Mouse (Mus musculus) layer of hippocampus, adult 9-10 months (tissue): ENCODE data around the gene Pou2f3.
"Not testable (repeated sequence)": the region's sequence is repeated elsewhere in the genome, so short reads cannot be mapped to it uniquely, and the experiment has no call there.

Experiments used
- DNase-seq: peaks from one replicate; pipeline ENCODE4 v3.0.0; 2022; ENCODE audit warnings: low spot score

The Pou2f3 gene

DNA sequence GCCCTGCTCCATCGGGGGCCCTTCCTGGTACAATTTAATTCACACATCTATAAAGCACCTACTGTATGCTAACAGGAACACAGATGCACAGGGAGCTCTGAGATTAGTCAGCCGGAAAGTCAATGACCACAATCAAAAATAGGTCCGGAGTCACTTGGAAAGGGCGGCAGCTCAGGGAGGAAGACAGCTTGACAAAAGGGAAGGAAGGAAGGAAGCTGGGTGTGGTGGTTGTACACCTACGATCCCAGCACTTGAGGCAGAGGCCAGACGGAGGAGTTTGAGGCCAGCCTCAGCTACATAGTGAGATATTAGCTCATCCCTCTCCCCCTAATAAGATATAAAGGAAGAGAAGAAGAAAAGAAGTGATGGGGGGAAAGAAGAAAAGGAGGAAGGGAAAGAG lies 54.2 kb downstream of the Pou2f3 start:
- no peak for DNase-seq

GRCm38 (mm10) chr9:43151779-43152178 lies 58.4 kb downstream of the Pou2f3 start:
- DNase-seq, result no peak

- DNase-seq, result no peak
Observed at GRCm38 (mm10) chr9:43150957-43151356, 59.2 kb downstream of the Pou2f3 start.

GRCm38 (mm10) chr9:43150075-43150474 lies 60.1 kb downstream of the Pou2f3 start:
- no peak for DNase-seq

- DNase-seq, result no peak
Observed at GRCm38 (mm10) chr9:43149498-43149897, 60.7 kb downstream of the Pou2f3 start.

- no peak for DNase-seq
Observed at GRCm38 (mm10) chr9:43145196-43145595, 65.0 kb downstream of the Pou2f3 start.

DNA sequence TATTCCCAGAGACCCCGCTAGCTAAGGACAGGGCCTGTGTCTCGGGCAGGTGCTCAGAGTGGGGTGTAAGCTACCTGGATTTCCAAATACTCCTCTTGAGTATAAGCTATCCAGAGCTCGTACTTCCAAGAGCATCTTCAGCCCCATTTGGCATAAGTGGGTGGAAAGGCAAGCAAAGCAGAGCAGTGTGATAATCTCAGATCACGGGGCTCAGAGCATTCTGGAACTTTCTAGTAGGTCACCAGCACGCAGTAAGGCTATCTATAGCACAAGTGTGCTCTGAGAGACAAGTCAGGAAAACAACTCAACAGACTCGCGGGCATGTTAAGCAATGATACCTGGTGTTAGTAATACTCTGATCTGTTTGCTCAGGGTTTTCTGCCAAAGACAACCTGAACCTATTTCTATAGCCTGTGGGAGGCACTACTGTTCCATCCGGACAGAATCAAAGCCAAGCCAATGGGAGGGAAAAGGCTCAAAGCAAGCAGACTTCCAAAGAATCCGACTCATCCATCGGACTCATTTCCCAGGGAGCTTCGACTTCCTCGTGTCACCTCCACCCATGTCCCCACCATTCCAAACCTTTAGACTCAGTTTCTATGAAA lies 65.9 kb downstream of the Pou2f3 start:
- DNase-seq, result no peak

DNA sequence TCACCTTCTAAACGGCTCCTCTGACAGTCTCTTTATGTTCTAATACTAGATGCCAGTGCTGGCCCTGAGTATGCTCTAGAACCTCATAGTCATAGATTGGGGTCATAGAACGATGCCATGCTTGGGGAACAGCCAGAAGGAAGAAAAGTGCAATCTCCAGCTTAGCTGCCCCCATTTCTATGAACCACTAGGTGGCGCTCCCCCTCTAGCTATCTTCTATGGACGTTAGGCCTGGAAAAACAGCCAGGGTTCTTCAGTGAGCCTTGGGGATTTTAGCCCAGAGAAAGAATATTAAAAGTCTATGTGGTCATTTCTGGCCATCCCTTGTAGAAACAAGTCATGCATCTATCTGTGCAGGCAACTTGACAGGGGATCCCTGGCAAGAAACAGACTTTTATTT lies 68.3 kb downstream of the Pou2f3 start:
- DNase-seq, result peak; percentile 71

DNA sequence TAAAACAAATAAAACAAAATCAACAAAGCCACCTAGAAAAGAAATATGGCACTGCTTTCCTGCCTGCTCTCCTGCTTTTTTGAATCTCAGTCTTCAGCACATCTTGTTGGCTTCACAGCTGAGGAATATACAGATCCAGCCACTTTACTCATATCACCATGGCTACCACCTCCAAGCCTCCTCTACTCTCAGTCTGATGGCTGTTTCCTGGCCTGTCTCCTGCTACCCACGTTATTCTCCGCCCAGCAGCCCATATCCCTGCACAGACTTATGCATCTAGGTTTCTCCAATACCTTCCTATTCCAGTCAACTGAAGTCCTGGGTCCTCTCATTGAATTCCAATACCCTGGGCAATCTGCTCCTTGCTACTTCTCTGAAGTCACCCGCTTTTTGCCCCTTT lies 76.6 kb downstream of the Pou2f3 start:
- DNase-seq, result no peak

DNA sequence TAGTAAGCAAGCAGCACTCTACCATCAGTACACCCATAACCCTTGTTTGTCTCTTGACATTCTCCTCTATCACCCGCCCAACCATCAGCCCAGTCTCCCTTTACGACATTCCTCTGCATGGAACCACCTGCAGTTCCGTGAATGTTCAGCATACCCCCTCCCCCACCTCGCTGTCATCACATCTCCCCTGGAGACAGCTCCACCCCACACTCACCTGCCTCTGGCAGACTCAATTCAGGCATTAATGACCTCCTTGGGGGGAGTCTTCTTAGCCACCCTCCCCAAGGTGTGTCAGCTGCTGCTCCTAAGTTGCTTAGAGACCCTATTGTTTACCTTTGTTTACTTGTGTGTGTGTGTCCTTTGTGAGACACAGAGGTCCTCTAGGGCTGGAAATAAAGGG lies 77.8 kb downstream of the Pou2f3 start:
- no peak for DNase-seq

DNA sequence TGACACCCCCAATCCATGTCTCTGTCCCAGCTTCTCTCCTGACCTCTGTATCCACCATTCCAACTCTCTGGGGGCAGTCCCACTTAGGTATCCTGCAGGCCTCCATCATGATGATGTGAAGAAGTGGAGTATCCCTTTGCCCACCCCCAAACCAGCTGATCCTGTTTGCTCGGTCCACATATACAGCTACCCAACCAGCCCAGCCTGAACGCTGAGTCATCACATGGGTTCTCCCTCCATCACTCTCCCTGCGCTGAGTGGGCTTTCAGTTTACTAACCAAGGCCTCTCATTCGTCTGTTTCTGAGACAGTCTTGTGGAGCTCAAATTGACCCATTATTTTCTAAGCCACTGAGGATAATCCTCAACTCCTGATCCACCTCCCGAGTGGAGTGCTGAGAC lies 78.2 kb downstream of the Pou2f3 start:
- no peak for DNase-seq

DNA sequence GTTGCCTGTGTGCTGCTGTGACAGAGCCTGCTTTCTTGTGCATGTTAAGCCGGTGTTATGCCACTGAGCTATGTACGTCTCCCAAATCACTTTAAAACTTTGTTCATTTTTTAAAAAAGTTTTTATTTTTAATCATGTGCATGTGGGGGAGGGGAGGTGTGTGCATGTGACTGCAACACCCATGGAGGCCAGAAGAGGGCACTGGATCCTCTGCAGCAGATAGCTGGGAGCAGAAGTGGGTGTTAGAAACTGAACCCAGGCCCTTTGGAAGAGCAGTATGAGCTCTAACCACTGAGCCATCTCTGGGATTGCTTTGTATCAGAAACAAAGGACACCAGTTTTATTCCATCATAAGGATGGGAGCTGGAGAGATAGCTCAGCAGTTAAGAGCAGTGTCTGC lies 79.5 kb downstream of the Pou2f3 start:
- no peak for DNase-seq

DNA sequence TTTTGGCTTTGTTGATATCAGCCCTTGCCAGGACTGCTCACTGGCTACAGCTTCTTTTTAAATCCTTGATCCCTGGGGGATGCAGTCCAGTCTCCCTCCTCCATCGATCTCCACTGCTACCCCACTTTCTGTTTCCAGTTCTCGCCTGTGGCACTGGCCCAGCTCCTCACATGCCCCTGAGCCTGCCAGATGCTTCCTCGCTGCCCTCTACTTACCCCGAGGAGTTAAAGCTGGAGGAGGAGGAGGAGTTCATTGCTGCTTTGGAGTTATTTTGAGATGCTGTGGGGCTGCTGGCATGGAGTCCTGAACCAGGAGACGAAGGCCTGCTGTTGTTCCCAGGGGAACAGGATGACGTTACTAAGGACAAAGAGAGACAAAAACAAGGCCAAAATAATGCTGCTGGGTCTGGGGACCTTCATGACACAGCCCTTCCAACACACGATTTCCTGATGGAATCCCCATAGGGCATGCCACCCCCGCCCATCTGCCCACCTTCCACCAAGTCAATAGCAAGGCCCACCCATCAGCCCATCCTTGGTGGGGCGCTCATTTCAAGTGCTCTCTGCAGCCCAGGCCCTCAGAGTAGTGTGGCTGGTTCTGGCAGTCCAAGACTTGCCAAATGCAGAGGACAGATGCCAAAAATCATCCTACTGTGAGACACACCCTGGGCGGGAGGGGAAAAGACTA lies 82.9 kb downstream of the Pou2f3 start:
- DNase-seq, result no peak

GRCm38 (mm10) chr9:43122379-43122778 lies 87.8 kb downstream of the Pou2f3 start:
- no peak for DNase-seq

DNA sequence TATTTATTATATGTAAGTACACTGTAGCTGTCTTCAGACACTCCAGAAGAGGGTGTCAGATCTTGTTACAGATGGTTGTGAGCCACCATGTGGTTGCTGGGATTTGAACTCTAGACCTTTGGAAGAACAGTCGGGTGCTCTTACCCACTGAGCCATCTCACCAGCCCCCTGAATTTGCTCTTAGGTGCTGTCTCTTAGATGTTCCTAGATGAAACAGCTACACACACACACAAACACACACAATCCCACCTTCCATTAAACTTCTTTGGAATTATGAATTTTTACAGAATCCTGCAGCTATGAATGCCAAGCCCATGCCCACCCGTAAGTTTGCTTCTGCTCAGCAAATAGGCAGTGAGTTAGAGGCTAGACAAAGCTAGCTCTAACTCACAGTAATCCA lies 88.2 kb downstream of the Pou2f3 start:
- not testable (repeated sequence) for DNase-seq

GRCm38 (mm10) chr9:43116997-43117336 lies 93.2 kb downstream of the Pou2f3 start:
- DNase-seq, result no peak

DNA sequence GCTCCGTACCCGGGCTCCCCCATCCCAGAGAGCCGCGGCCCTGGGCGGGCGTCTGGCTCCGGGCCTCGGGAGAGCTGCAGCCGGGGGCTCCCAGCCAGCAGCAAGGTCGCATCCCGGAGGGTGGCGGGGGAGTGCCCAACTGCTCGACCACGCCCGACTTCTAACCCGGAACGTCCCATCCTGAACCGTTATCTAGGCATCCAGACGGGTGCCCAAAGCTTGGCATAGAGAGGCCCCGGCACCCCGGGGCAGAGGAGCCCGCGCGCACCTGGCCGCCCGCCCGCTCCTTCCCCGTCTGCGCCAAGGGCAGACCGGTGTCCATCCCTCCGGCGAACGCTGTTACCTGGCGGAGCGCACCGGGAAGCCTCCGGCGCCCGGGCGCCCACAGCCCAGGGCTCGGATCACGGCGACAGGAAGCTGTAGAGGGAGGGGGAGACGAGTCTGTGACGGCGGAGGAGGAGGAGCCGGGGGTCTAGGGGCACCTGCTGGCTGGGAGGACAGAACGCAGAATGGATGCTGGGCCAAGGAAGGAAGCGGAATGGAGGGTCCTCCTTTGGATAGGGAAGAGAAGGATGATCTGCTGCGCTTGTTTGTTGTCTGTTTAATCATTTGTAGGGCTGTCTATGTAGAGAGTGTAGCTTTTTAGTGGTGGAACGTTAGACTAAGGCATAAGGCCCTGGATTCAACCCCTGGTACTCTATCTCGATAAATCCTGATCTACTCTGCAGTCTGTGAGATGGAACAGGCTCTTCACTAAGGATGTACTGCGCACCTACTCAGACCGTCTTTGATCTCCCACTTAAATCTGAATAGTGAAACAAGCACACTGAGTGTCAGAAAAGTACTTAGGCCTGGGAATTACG lies 93.8 kb downstream of the Pou2f3 start, which contains the start of gene Tmem136:
TSS of gene Tmem136 (minus strand) at position 437 of the 863 bp plus-strand sequence.
- DNase-seq, result no peak

DNA sequence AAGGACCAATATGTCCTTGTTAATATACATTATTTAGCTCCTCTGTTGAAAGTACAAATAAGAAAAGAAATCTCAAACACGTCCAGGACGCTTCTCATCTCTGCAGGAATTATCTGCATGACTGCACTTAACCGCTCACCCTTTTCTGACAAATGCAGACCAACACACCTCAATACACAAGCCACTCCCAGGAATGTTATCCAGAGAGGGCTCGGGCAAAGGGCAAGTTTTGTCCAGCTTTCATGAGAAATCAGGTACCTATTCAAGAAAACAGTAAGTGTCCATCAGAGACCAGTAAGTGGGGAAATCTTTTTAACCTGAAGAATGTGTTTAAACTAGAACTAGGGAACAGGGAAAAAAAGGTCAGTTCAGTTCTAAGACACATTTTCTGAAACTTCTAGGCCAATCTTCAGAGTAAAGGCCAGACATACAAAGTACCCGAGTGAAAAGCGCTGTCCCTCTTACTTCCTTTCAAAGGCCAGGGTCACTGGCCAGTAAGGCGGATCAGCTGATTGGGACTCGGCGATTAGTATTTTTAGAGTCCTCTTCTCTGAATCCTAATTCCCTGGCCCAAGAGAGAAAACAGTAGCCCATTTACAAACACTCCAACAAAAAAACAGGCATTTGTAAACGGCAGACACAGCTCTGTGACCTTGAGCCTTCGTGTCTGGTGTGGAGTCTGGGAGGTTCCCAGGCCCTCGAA lies 94.6 kb downstream of the Pou2f3 start:
- no peak for DNase-seq

DNA sequence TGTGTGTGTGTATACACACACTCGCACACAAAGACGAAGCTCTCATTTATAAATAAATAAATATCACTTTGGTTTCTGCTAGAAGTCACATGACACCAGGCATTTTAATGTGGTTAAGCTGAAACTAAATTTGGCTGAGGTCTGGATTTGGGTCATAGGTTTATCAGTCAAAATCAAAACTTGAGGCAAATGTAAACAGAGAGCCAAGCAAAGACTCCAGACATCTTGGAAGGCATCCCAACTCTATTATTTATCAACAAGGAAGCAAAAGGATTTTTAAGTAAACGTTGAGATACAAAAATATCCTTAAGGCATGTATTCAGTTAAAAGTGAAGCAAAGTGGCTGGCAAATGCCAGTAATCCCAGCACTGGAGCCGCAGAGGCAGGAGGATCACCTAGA lies 95.3 kb downstream of the Pou2f3 start:
- DNase-seq, result no peak

DNA sequence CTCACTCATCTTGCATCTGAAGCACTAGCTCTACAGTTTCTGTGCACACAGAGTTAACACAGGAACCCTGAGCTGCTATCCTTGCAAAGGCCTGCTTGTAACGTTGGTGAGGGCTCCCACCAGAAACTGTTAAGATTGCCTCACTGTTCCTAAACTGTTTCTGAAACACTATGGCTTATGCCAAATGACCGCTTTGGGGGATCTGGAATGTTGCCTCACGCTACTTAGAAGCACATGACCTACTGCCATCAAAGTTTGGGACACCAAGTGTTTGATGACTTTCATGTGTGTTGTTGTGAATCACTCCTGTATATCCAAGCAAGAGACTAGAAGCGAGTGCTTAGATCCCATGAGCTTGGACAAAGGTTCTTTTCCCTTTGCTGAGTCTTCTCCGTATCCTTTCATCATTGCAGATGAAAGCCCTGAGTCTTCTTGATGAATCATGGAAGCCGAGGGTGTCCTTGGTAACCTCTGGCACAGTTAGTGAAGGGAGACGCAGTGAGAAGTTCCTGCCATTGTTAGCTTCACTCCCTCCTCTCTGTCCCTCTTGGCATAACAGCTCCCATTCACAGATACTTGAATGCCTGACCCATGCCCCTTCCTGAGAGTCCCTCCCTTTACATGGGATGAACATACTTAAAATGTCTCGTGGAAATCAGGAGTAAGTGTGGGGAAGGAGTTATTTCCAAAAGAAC lies 99.7 kb downstream of the Pou2f3 start:
- DNase-seq, result no peak

DNA sequence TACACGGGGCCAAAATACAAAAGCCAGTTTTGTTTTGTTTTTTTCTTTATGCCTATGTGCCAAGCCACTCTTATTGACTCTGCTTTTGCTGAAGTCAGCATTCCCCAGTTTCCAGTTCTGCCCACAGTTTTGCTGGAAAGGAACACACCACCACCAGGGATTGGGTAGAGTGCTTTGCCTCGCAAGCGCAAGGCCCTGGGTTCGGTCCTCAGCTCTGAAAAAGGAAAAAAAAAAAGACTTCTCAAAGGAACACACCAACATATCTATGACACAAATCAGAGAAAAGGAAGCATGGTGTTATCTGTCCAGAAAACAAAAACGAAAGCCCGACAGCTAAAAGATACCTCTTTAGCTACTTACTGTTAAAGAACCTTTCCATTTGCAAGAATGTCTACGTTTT lies 101.0 kb downstream of the Pou2f3 start:
- DNase-seq, result no peak

- no peak for DNase-seq
Observed at GRCm38 (mm10) chr9:43108721-43109120, 101.4 kb downstream of the Pou2f3 start.
